Mouse (Mus musculus): ENCODE data around the gene Lamb3.
"Not testable (repeated sequence)": the region's sequence is repeated elsewhere in the genome, so short reads cannot be mapped to it uniquely, and the experiment has no call there.

Gene Lamb3

GRCm38 (mm10) chr1:193279492-193279891 lies 72.0 kb downstream of the Lamb3 start:
- no peak for DNase-seq (ENCODE audit: low spot score)

- no peak for DNase-seq (ENCODE audit: low spot score)
These were observed 73.8 kb downstream of the Lamb3 start for GRCm38 (mm10) chr1:193281344-193281743.

GRCm38 (mm10) chr1:193284228-193284779 lies 76.8 kb downstream of the Lamb3 start:
- no peak for DNase-seq (ENCODE audit: low spot score)

- DNase-seq (ENCODE audit: low spot score) = not testable (repeated sequence)
These were observed 78.3 kb downstream of the Lamb3 start for GRCm38 (mm10) chr1:193285766-193286325.

DNA sequence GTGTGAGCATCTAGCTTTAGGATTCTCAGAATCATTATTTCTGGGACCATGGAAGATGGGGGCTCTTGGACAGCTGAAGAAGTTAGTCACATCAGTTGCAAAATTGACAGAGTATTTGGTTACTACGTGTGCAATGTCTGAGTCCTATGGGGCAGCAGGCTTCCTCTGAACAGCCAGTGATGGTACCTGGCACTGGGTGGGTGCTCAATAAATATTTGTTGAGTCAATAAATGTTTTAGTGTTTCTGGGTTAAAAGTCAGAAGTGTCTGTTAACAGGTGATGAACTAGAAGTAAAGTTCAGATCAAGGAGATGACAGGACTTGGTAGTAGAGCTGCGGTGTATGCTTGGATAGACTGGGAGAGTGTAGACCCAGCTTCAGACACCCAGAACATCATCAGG lies 80.1 kb downstream of the Lamb3 start:
- no peak for DNase-seq (ENCODE audit: low spot score)

- DNase-seq (ENCODE audit: low spot score) = no peak
These were observed 81.6 kb downstream of the Lamb3 start for GRCm38 (mm10) chr1:193289076-193289475.

DNA sequence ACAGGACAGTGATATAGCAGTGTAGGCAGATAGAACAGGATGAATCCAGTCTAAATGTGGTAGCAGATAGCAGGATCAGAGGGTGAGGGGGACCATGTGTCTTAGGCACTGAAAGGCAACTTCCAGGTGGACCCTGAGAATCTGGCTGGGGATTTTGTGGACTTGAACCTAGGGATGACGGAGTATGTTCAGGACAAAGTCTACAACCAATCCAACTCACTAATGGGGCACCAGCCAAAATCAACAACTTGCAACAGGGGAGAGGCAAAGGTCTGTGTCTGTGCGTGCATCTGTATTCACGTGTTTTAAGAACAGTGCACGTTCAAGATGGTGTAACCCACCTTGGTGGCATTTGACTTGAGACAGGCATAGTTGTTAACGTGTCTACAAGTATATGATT lies 82.4 kb downstream of the Lamb3 start:
- DNase-seq (ENCODE audit: low spot score) = no peak

DNA sequence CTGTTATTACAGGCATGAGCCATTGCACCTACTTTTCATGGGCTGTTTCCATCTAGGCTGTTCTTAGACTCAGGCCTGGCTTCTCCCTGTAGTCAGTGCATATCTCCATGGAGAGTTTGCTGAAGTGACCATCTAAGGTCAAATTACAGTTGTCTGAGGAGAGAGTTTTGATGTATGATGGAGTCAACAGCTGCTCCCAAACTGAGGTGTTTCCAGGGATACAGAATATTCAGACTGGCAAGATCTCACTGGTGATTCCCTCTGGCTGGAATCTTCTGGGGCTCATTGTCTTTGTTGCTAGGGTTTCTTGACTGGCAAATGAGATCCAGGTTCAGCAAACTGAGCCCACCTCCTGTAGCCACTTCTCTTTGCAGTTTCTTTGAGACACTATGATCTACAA lies 83.2 kb downstream of the Lamb3 start:
- no peak for DNase-seq (ENCODE audit: low spot score)

- DNase-seq (ENCODE audit: low spot score) = no peak
These were observed 85.5 kb downstream of the Lamb3 start for GRCm38 (mm10) chr1:193293039-193293438.

DNA sequence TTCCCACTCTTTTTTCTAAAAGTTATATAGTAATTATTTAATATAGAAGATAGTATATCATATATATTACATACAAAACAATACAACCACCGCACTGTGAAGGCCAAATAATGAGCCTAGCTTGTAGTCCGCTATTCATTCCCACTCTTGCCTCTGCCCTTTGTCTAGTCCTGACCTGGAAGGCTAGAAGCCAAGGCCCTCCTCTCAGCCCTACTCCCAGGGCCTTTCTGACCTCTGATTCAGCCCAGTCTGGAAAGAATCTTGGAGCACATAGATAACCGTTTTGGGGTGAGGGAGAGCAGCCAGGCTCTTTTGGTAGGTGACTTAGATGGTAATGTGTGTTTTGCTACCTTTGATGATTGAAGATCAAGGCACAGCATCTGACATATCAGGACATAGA lies 86.4 kb downstream of the Lamb3 start:
- DNase-seq (ENCODE audit: low spot score) = no peak

DNA sequence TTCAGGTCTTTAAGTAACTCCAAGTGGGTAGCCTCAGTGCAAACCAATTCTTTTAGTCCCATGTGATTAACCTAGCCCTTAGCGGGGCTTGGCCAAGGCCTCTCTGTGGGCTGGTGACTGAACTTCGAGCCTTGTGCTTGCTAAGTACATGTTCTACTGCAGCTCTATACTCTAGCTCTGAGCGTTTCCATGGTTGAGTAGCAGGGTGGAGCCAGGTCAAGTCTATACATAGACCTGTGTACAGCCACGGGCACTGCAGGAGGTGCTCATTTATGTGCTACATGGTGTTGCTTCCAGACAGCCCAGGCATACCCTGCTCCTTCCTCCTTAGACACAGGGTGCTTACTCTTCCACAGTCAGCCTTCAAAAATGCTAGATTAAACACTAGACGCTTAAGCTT lies 88.4 kb downstream of the Lamb3 start:
- no peak for DNase-seq (ENCODE audit: low spot score)

DNA sequence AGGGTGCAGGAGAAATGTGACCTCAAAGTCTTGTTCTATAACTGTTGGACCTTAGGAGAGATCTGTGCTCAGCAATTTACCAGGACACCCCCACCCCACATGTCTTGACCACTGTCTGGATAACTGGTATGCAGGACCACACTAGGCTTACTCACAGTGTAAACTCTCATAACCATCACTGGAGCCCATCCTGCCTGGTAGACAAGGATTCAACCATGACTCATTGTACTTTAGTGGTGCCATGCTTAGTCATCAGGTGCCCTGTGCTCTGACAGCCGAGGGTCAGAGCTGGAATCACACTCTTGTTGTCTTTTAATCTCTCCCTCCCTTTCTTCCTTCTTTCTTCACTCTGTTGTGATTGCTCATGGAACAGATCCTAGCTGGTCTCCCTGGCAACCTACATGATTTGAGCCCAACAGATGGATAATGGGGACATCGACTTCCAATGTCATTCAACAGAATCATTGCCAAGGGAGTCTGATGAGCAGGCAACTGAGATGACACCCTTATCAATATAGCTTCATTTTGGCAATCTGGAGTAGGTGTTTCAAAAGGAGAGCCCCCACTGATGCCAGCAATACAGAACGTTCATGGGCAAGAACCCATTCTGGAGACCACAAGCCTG lies 90.8 kb downstream of the Lamb3 start:
- DNase-seq (ENCODE audit: low spot score) = no peak

GRCm38 (mm10) chr1:193299995-193300394 lies 92.5 kb downstream of the Lamb3 start:
- no peak for DNase-seq (ENCODE audit: low spot score)

DNA sequence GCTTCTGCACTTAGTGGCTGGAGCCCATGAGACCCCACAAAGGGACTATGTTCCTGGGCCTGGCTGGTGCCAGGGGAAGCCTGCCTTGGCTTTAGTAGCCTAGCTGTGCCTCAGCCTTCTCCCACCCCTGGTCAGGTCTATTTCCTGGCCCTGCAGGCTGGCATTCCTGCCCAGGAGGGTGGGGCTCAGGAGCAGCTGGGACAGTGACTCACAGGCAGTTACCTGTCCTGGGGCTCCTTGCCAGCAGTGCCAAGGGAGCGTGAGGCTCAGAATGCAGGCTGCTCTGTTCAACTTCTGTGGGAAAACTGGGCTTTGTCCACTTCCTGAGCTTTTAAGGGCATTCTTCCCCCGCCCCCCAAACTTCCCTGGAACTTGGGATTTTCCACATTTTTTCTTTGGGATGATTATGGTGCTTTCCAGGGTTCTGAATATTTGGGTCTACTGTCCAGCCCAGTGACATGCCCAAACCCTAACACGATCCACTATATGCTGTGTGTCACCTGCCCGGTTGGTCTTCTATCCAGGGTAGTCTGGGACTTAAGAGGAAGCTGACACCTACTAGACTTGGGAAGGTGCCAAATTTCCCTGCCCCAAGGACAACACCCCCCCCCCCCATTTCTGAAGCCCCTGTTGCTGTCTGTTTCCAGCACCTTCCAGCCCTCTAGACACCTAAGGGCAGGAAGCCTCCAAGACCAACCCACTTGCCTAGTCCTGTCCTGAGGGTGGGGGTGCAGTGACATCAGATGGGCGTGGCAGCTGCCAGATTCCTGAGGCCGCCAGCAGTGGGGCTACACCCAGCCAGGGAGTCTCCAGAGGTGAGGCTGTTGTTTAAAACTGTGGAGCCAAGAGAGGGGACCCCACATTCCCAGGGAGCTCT lies 94.0 kb downstream of the Lamb3 start:
- no peak for DNase-seq (ENCODE audit: low spot score)

- DNase-seq (ENCODE audit: low spot score) = no peak
These were observed 94.5 kb downstream of the Lamb3 start for GRCm38 (mm10) chr1:193302093-193302405.

DNA sequence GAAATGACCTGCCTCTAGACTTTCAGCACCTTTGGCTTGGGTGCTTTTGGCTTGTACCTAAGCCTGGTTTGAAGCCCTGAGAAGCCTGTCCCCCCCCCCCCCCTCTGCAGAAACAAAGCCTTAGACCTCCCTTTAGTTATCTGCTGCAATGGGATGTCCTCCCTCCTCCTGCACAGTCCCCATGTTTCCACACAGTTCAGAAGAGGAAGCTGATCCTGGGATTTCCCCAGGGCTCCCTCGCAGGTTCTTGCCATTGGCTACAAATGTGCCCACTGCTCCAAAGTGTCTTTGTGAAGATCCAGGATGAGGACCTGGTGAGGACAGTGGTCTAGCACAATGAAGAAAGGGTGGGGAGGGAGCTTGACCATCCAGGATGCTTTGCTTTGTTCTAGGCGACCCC lies 95.6 kb downstream of the Lamb3 start:
- DNase-seq (ENCODE audit: low spot score) = no peak

GRCm38 (mm10) chr1:193305386-193305785 lies 97.9 kb downstream of the Lamb3 start:
- DNase-seq (ENCODE audit: low spot score) = no peak

DNA sequence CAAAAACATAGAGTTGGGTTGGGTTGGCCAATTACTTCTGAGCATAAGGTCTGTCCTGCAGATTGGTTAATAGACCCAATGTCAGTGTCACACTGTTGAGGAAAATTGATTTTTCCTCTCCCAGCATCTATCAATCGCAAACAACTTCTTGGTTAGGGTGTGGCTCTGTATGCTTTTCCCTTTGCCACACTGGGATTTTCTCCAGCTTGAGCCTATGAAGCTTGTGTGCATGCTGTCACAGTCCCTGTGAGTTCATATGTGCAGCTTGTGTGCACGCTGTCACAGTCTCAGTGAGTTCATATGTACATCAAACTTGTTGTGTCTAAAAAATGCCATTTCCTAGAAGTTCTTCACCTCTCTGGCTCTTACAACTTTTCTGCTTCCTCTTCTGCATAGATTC lies 99.3 kb downstream of the Lamb3 start:
- no peak for DNase-seq (ENCODE audit: low spot score)

- DNase-seq (ENCODE audit: low spot score) = no peak
These were observed 102.5 kb downstream of the Lamb3 start for GRCm38 (mm10) chr1:193309785-193310518.

- no peak for DNase-seq (ENCODE audit: low spot score)
These were observed 103.1 kb downstream of the Lamb3 start for GRCm38 (mm10) chr1:193310519-193311085.

GRCm38 (mm10) chr1:193311596-193311995 lies 104.1 kb downstream of the Lamb3 start:
- no peak for DNase-seq (ENCODE audit: low spot score)

DNA sequence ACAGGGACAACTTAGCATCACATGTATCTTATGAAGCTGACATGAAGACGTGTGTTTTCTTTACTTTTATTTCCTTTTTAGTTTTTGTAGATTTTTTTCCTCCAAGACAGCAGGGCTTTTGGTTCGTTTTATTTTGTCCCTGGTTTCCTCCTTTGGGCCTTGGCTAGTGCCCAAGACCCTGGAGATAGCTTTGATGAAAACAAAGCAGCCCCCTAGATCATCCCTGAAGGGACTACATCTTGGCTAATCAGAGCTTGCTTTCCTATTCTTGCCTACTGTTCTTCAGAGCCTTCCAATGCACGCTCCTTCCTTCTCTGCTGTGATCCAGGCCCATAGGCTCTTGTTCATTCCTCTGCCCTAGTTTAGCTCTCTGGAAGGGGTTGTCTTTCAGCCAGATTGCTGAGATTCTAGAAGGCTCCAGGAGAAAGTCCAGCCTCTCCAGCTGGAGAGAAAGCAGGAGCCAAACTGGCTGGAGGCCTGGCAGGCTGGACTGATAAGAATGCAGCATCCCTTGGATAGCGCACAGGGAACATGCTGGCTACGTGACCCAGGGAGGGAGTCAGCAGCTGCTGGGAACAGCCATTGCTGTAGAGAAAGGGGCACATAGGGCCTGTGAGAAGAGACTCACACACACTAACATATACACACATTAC lies 108.3 kb downstream of the Lamb3 start:
- no peak for DNase-seq (ENCODE audit: low spot score)

Measured in c-Kit-positive CD71-positive TER-119-positive erythroid progenitor cells, embryonic 14.5 days (primary cell).